Mouse (Mus musculus): ENCODE measurements around the gene Art2b. TPM values are rescaled to one million over a fixed set of nuclear protein-coding genes. Genes with fewer than 3 reads are reported as not detected.

Gene Art2b
- polyA plus RNA-seq, 1 experiment: not detected

GRCm38 (mm10) chr7:101539774-101540173 lies 45.6 kb downstream of the Art2b start:
- peaks cover 5% of the 10 kb centered on the region for H3K27me3 ChIP-seq (ENCODE audit: control insufficient read depth, insufficient read depth, insufficient read length)
- H3ac ChIP-seq (ENCODE audit: control insufficient read depth, insufficient read length, low read depth): no peak overlapping the region
- TF ChIP-seq MAX (IDR thresholded peaks at IDR 0.05) (no peak), FOSL1 (IDR thresholded peaks at IDR 0.05; ENCODE audit: insufficient read depth, low read length, poor library complexity, severe bottlenecking) (no peak), USF1 (IDR thresholded peaks at IDR 0.05; ENCODE audit: low read depth) (no peak), CEBPB (IDR thresholded peaks at IDR 0.05; ENCODE audit: low read depth) (no peak), MYOD1 (IDR thresholded peaks at IDR 0.05; ENCODE audit: control insufficient read depth, insufficient read length, low read depth) (no peak), MYOG (IDR thresholded peaks at IDR 0.05; ENCODE audit: control insufficient read depth, extremely low read depth, insufficient read length) (no peak), CTCF (IDR thresholded peaks at IDR 0.05; ENCODE audit: control insufficient read depth, insufficient read depth, insufficient read length) (no peak)
- H3K79me3 ChIP-seq (ENCODE audit: low read depth): no peaks in the 10 kb centered on the region
- no peaks in the 10 kb centered on the region for H3K79me2 ChIP-seq (ENCODE audit: control insufficient read depth, insufficient read depth)
- H3K36me3 ChIP-seq (ENCODE audit: control insufficient read depth, insufficient read depth): no peaks in the 10 kb centered on the region
- no peak overlapping the region for H3K4me3 ChIP-seq (ENCODE audit: insufficient read depth, poor library complexity, severe bottlenecking)

GRCm38 (mm10) chr7:101538141-101538933 lies 47.1 kb downstream of the Art2b start:
- H3K36me3 ChIP-seq (ENCODE audit: control insufficient read depth, insufficient read depth): no peaks in the 10 kb centered on the region
- no peak overlapping the region for H3K4me3 ChIP-seq (ENCODE audit: insufficient read depth, poor library complexity, severe bottlenecking)
- H3K27me3 ChIP-seq (ENCODE audit: control insufficient read depth, insufficient read depth, insufficient read length): peaks cover 7% of the 10 kb centered on the region
- H3K79me2 ChIP-seq (ENCODE audit: control insufficient read depth, insufficient read depth): no peaks in the 10 kb centered on the region
- H3ac ChIP-seq (ENCODE audit: control insufficient read depth, insufficient read length, low read depth): no peak overlapping the region
- TF ChIP-seq MYOD1 (IDR thresholded peaks at IDR 0.05; ENCODE audit: control insufficient read depth, insufficient read length, low read depth) (no peak), USF1 (IDR thresholded peaks at IDR 0.05; ENCODE audit: low read depth) (no peak), CEBPB (IDR thresholded peaks at IDR 0.05; ENCODE audit: low read depth) (no peak), CTCF (IDR thresholded peaks at IDR 0.05; ENCODE audit: control insufficient read depth, insufficient read depth, insufficient read length) (no peak), MAX (IDR thresholded peaks at IDR 0.05) (no peak), MYOG (IDR thresholded peaks at IDR 0.05; ENCODE audit: control insufficient read depth, extremely low read depth, insufficient read length) (no peak), FOSL1 (IDR thresholded peaks at IDR 0.05; ENCODE audit: insufficient read depth, low read length, poor library complexity, severe bottlenecking) (no peak)
- H3K79me3 ChIP-seq (ENCODE audit: low read depth): no peaks in the 10 kb centered on the region

GRCm38 (mm10) chr7:101537541-101537940 lies 47.9 kb downstream of the Art2b start:
- H3ac ChIP-seq (ENCODE audit: control insufficient read depth, insufficient read length, low read depth): no peak overlapping the region
- TF ChIP-seq MAX (IDR thresholded peaks at IDR 0.05) (no peak), CTCF (IDR thresholded peaks at IDR 0.05; ENCODE audit: control insufficient read depth, insufficient read depth, insufficient read length) (no peak), MYOG (IDR thresholded peaks at IDR 0.05; ENCODE audit: control insufficient read depth, extremely low read depth, insufficient read length) (no peak), FOSL1 (IDR thresholded peaks at IDR 0.05; ENCODE audit: insufficient read depth, low read length, poor library complexity, severe bottlenecking) (no peak), MYOD1 (IDR thresholded peaks at IDR 0.05; ENCODE audit: control insufficient read depth, insufficient read length, low read depth) (no peak), USF1 (IDR thresholded peaks at IDR 0.05; ENCODE audit: low read depth) (no peak)
- H3K79me3 ChIP-seq (ENCODE audit: low read depth): no peaks in the 10 kb centered on the region
- no peaks in the 10 kb centered on the region for H3K79me2 ChIP-seq (ENCODE audit: control insufficient read depth, insufficient read depth)
- H3K36me3 ChIP-seq (ENCODE audit: control insufficient read depth, insufficient read depth): no peaks in the 10 kb centered on the region
- H3K27me3 ChIP-seq (ENCODE audit: control insufficient read depth, insufficient read depth, insufficient read length): peaks cover 6% of the 10 kb centered on the region
- H3K4me3 ChIP-seq (ENCODE audit: insufficient read depth, poor library complexity, severe bottlenecking): no peak overlapping the region

- no peak for TF ChIP-seq MYOD1 (IDR thresholded peaks at IDR 0.05; ENCODE audit: control insufficient read depth, insufficient read length, low read depth)
- TF ChIP-seq MYOG (IDR thresholded peaks at IDR 0.05; ENCODE audit: control insufficient read depth, extremely low read depth, insufficient read length): no peak
- TF ChIP-seq CTCF (IDR thresholded peaks at IDR 0.05; ENCODE audit: control insufficient read depth, insufficient read depth, insufficient read length): no peak
- no peak for TF ChIP-seq CEBPB (IDR thresholded peaks at IDR 0.05; ENCODE audit: low read depth)
- TF ChIP-seq FOSL1 (IDR thresholded peaks at IDR 0.05; ENCODE audit: insufficient read depth, low read length, poor library complexity, severe bottlenecking): no peak
- TF ChIP-seq MAX (IDR thresholded peaks at IDR 0.05): no peak
- TF ChIP-seq USF1 (IDR thresholded peaks at IDR 0.05; ENCODE audit: low read depth): no peak
- no peaks in the 10 kb centered on the region for H3K79me2 ChIP-seq (ENCODE audit: control insufficient read depth, insufficient read depth)
- H3K79me3 ChIP-seq (ENCODE audit: low read depth): no peaks in the 10 kb centered on the region
Observed at GRCm38 (mm10) chr7:101535517-101535916, 49.9 kb downstream of the Art2b start.

GRCm38 (mm10) chr7:101535102-101535501 lies 50.3 kb downstream of the Art2b start:
- Histone ChIP-seq H3K4me3 (ENCODE audit: insufficient read depth, poor library complexity, severe bottlenecking) (no peak overlapping the region), H3K79me2 (ENCODE audit: control insufficient read depth, insufficient read depth) (no peaks in the 10 kb centered on the region)

More at GRCm38 (mm10) chr7:101535517-101535916, 49.9 kb downstream of the Art2b start:
- Histone ChIP-seq H3ac (ENCODE audit: control insufficient read depth, insufficient read length, low read depth) (no peak overlapping the region), H3K4me3 (ENCODE audit: insufficient read depth, poor library complexity, severe bottlenecking) (no peak overlapping the region), H3K27me3 (ENCODE audit: control insufficient read depth, insufficient read depth, insufficient read length) (peaks cover 10% of the 10 kb centered on the region), H3K36me3 (ENCODE audit: control insufficient read depth, insufficient read depth) (no peaks in the 10 kb centered on the region)

More at GRCm38 (mm10) chr7:101535102-101535501, 50.3 kb downstream of the Art2b start:
- H3ac ChIP-seq (ENCODE audit: control insufficient read depth, insufficient read length, low read depth): no peak overlapping the region
- no peaks in the 10 kb centered on the region for H3K79me3 ChIP-seq (ENCODE audit: low read depth)
- H3K27me3 ChIP-seq (ENCODE audit: control insufficient read depth, insufficient read depth, insufficient read length): peaks cover 10% of the 10 kb centered on the region
- H3K36me3 ChIP-seq (ENCODE audit: control insufficient read depth, insufficient read depth): no peaks in the 10 kb centered on the region
- no peak for TF ChIP-seq FOSL1 (IDR thresholded peaks at IDR 0.05; ENCODE audit: insufficient read depth, low read length, poor library complexity, severe bottlenecking)
- no peak for TF ChIP-seq MYOG (IDR thresholded peaks at IDR 0.05; ENCODE audit: control insufficient read depth, extremely low read depth, insufficient read length)
- no peak for TF ChIP-seq USF1 (IDR thresholded peaks at IDR 0.05; ENCODE audit: low read depth)
- no peak for TF ChIP-seq CEBPB (IDR thresholded peaks at IDR 0.05; ENCODE audit: low read depth)
- TF ChIP-seq MAX (IDR thresholded peaks at IDR 0.05): no peak
- TF ChIP-seq CTCF (IDR thresholded peaks at IDR 0.05; ENCODE audit: control insufficient read depth, insufficient read depth, insufficient read length): no peak
